Mouse (Mus musculus) mammary gland, adult 2 months (tissue): ENCODE results near the gene Mrgbp. TPM values are rescaled to one million over a fixed set of nuclear protein-coding genes. Genes with fewer than 3 reads are reported as not detected.

Source experiments
- polyA plus RNA-seq: library from polyadenylated mRNA; depleted of rRNA; stranded (reverse); fragments of >200 nt; gene quantifications from 2 replicates; pipeline ENCODE4 v1.2.3, GENCODE M21; 2012; ENCODE audit warnings: low replicate concordance; rRNA removed

Gene Mrgbp
- 24.8 and 28.3 TPM in 2 replicates for polyA plus RNA-seq

DNA sequence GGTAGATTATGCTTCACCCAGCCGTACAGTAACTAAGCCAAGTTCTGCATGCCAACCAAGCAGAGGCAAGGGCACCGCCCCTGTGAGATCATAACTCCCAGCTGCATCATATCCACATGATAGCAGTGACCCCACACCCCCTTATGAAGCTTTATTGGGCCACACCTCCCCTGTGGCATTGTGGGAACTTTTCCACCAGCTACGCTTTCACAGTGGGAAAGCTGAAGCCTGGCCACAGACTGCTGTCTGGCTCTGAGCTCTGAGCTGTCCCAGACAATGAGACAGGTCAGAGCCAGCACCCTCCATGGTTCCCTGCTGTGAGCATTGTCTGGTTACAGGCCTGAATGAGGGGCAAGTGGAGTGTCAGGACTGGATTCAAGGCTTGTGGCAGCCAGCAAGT is at the start of gene Mrgbp:
TSS of gene Mrgbp (plus strand) at position 303 of the 400 bp plus-strand sequence.

DNA sequence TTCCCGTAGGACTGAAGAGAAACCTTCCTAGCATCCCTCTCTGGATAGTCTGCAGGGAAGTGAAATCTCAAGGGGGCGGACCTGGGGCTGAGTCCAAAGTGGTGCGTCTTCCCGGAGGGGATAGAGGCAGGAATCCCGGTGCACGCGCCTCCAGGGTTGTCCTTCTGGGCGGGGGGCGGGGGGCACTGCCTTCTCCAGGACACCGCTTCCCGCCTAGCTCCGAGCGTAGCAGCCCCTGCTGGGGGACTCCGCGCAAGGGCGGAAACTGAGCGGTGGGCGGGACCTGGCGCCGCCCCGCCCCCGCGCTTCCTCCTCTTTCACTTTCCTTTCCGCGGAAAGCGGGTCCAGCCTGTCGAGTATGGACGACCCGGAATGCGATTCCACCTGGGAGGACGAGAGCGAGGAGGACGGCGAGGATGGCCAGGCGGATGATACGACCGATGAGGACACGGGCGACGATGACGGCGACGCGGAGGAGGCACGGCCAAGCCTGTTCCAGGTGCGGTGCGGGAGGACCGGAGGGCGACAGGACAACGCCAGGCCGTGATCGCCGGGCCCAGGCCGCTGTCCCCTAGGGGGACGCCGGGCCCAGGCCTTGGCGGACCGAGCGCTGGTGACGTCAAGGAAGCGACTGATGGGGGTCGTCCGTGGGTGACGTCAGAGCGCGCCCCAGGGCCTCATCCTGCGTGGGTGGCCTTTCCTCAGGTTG is 8.2 kb downstream of the Mrgbp start, which contains the start of gene Ogfr:
TSS of gene Ogfr (plus strand) at position 123 of the 709 bp plus-strand sequence.

DNA sequence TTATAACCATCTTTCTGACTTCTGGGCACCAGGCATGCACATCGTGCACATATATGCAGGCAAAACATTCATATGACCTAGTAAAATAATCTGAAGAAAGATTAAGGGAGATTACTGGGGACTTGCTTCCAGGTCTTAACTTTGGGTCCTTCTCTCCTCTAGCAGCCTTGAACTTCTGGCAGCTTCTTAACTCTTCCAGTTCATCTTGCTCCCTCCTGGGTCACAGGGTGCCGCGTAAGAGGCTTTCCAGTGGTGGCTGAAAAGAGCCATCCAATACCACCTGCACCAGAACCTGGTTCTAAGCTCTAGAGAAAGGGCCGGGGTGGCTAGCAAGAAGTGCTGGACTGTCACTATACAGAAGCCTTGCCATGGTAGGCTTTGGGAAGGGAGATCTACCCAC is 16.4 kb downstream of the Mrgbp start, which contains the start of gene Col9a3:
TSS of gene Col9a3 (plus strand) at position 301 of the 400 bp plus-strand sequence.

Other genes starting within 250 kb of the Mrgbp start
- not detected in 2 replicates for gene Gata5, start 246.6 kb upstream of the Mrgbp start, polyA plus RNA-seq
- gene Slco4a1, start 125.1 kb upstream of the Mrgbp start, polyA plus RNA-seq = 3.4 and 4.0 TPM in 2 replicates
- not detected in 2 replicates for gene Ntsr1, start 81.3 kb upstream of the Mrgbp start, polyA plus RNA-seq
- gene Ogfr, start 7.9 kb downstream of the Mrgbp start, polyA plus RNA-seq = 26.0 and 34.5 TPM in 2 replicates
- gene Col9a3, start 16.5 kb downstream of the Mrgbp start, polyA plus RNA-seq = 2.9 and 6.2 TPM in 2 replicates
- gene Tcfl5, start 61.4 kb downstream of the Mrgbp start, polyA plus RNA-seq = 0.14 TPM in 1 of 2 replicates, not detected in the other
- 11.9 and 18.3 TPM in 2 replicates for gene Dido1, start 128.7 kb downstream of the Mrgbp start, polyA plus RNA-seq
- 20.8 and 40.7 TPM in 2 replicates for gene Gid8, start 128.8 kb downstream of the Mrgbp start, polyA plus RNA-seq
- gene Slc17a9, start 144.0 kb downstream of the Mrgbp start, polyA plus RNA-seq = 36.7 and 46.3 TPM in 2 replicates
- gene Bhlhe23, start 195.6 kb downstream of the Mrgbp start, polyA plus RNA-seq = not detected in 2 replicates